Mouse (Mus musculus): Measurements from ENCODE around the gene Traf2. TPM values are rescaled to one million over a fixed set of nuclear protein-coding genes. Genes with fewer than 3 reads are reported as not detected.

The Traf2 gene
- polyA plus RNA-seq (2016; fragmentation: Nextera tagmentation; extraction: Ambion mirVana): 38.2 and 40.1 TPM in 2 replicates

GRCm38 (mm10) chr2:25546811-25547491, at the start of gene Traf2:
Gene Traf2 (minus strand): TSS chr2:25546940.
- DNase-seq (ENCODE audit: low spot score): peak; percentile 99
- no peaks in the 10 kb centered on the region for H3K9me3 ChIP-seq
- 4% methylated on average over 48 of the region's 48 CpGs for WGBS
- peak within 1 kb of the TSS; percentile 85 for H3K4me3 ChIP-seq
- H3K27ac ChIP-seq: peak within 1 kb of the TSS; percentile 95
- peaks cover 11% of the 10 kb centered on the region; the same call in 1 of the 2 replicates for H3K36me3 ChIP-seq
- peaks cover 34% of the 10 kb centered on the region for H3K4me1 ChIP-seq (replicated peaks)
- H3K27me3 ChIP-seq (ENCODE audit: insufficient read depth, poor library complexity, severe bottlenecking): no peaks in the 10 kb centered on the region

GRCm38 (mm10) chr2:25591863-25592262, 45.1 kb upstream of the Traf2 start:
- no peak for DNase-seq (ENCODE audit: low spot score)
- no peak overlapping the region for H3K4me3 ChIP-seq
- H3K27me3 ChIP-seq (ENCODE audit: insufficient read depth, poor library complexity, severe bottlenecking): no peaks in the 10 kb centered on the region
- H3K9me3 ChIP-seq: no peaks in the 10 kb centered on the region
- no peak overlapping the region for H3K27ac ChIP-seq
- 92% methylated on average over 2 of the region's 2 CpGs for WGBS
- H3K4me1 ChIP-seq (replicated peaks): no peaks in the 10 kb centered on the region
- peaks cover 94% of the 10 kb centered on the region for H3K36me3 ChIP-seq

GRCm38 (mm10) chr2:25588227-25588907, 41.6 kb upstream of the Traf2 start:
- Histone ChIP-seq H3K4me1 (replicated peaks) (peaks cover 3% of the 10 kb centered on the region; the same call in 1 of the 2 replicates), H3K27me3 (ENCODE audit: insufficient read depth, poor library complexity, severe bottlenecking) (no peaks in the 10 kb centered on the region), H3K9me3 (no peaks in the 10 kb centered on the region), H3K27ac (no peak overlapping the region), H3K36me3 (peaks cover 99% of the 10 kb centered on the region), H3K4me3 (no peak overlapping the region)
- no peak for DNase-seq (ENCODE audit: low spot score)
- 96% methylated on average over 8 of the region's 8 CpGs for WGBS

GRCm38 (mm10) chr2:25587290-25587689, 40.5 kb upstream of the Traf2 start:
- 90% methylated on average over 8 of the region's 8 CpGs for WGBS
- no peak overlapping the region for H3K27ac ChIP-seq
- H3K36me3 ChIP-seq: peaks cover 98% of the 10 kb centered on the region
- no peaks in the 10 kb centered on the region for H3K27me3 ChIP-seq (ENCODE audit: insufficient read depth, poor library complexity, severe bottlenecking)
- H3K4me3 ChIP-seq: no peak overlapping the region
- no peak for DNase-seq (ENCODE audit: low spot score)
- H3K4me1 ChIP-seq (replicated peaks): peaks cover 14% of the 10 kb centered on the region
- H3K9me3 ChIP-seq: no peaks in the 10 kb centered on the region

GRCm38 (mm10) chr2:25585601-25586000, 38.9 kb upstream of the Traf2 start:
- peaks cover 9% of the 10 kb centered on the region for H3K27me3 ChIP-seq (ENCODE audit: insufficient read depth, poor library complexity, severe bottlenecking)
- peaks cover 30% of the 10 kb centered on the region for H3K4me1 ChIP-seq (replicated peaks)
- H3K27ac ChIP-seq: no peak overlapping the region
- no peaks in the 10 kb centered on the region for H3K9me3 ChIP-seq
- no peak for DNase-seq (ENCODE audit: low spot score)
- no peak overlapping the region for H3K4me3 ChIP-seq
- peaks cover 81% of the 10 kb centered on the region for H3K36me3 ChIP-seq
- 91% methylated on average over 3 of the region's 3 CpGs for WGBS

GRCm38 (mm10) chr2:25584856-25585255, 38.1 kb upstream of the Traf2 start:
- Histone ChIP-seq H3K36me3 (peaks cover 73% of the 10 kb centered on the region), H3K27ac (no peak overlapping the region), H3K4me3 (no peak overlapping the region), H3K4me1 (replicated peaks) (peaks cover 33% of the 10 kb centered on the region), H3K9me3 (no peaks in the 10 kb centered on the region), H3K27me3 (ENCODE audit: insufficient read depth, poor library complexity, severe bottlenecking) (peaks cover 17% of the 10 kb centered on the region)
- DNase-seq (ENCODE audit: low spot score): no peak
- 87% methylated on average over 4 of the region's 4 CpGs for WGBS

GRCm38 (mm10) chr2:25584152-25584551, 37.4 kb upstream of the Traf2 start:
- Histone ChIP-seq H3K36me3 (peaks cover 66% of the 10 kb centered on the region), H3K27me3 (ENCODE audit: insufficient read depth, poor library complexity, severe bottlenecking) (peaks cover 24% of the 10 kb centered on the region), H3K9me3 (no peaks in the 10 kb centered on the region), H3K4me3 (no peak overlapping the region), H3K4me1 (replicated peaks) (peaks cover 40% of the 10 kb centered on the region), H3K27ac (no peak overlapping the region)
- 93% methylated on average over 3 of the region's 3 CpGs for WGBS
- no peak for DNase-seq (ENCODE audit: low spot score)

- no peak overlapping the region for H3K27ac ChIP-seq
- H3K36me3 ChIP-seq: peaks cover 62% of the 10 kb centered on the region
- peaks cover 45% of the 10 kb centered on the region for H3K4me1 ChIP-seq (replicated peaks)
- no peaks in the 10 kb centered on the region for H3K9me3 ChIP-seq
- WGBS: 85% methylated on average over 4 of the region's 4 CpGs
- no peak for DNase-seq (ENCODE audit: low spot score)
- H3K4me3 ChIP-seq: no peak overlapping the region
- peaks cover 30% of the 10 kb centered on the region for H3K27me3 ChIP-seq (ENCODE audit: insufficient read depth, poor library complexity, severe bottlenecking)
These were observed 36.8 kb upstream of the Traf2 start for GRCm38 (mm10) chr2:25583571-25583970.

GRCm38 (mm10) chr2:25583120-25583481, 36.4 kb upstream of the Traf2 start:
- Histone ChIP-seq H3K27me3 (ENCODE audit: insufficient read depth, poor library complexity, severe bottlenecking) (peaks cover 34% of the 10 kb centered on the region), H3K4me3 (no peak overlapping the region), H3K27ac (peak overlapping the region; percentile 29; the same call in 1 of the 2 replicates), H3K36me3 (peaks cover 57% of the 10 kb centered on the region), H3K4me1 (replicated peaks) (peaks cover 50% of the 10 kb centered on the region), H3K9me3 (no peaks in the 10 kb centered on the region)
- 91% methylated on average over 6 of the region's 6 CpGs for WGBS
- DNase-seq (ENCODE audit: low spot score): no peak

- H3K27me3 ChIP-seq (ENCODE audit: insufficient read depth, poor library complexity, severe bottlenecking): peaks cover 39% of the 10 kb centered on the region
- H3K36me3 ChIP-seq: peaks cover 52% of the 10 kb centered on the region
- no peaks in the 10 kb centered on the region for H3K9me3 ChIP-seq
- 62% methylated on average over 12 of the region's 12 CpGs for WGBS
- DNase-seq (ENCODE audit: low spot score): no peak
- H3K4me1 ChIP-seq (replicated peaks): peaks cover 55% of the 10 kb centered on the region
- H3K27ac ChIP-seq: peak overlapping the region; percentile 29; the same call in 1 of the 2 replicates
- H3K4me3 ChIP-seq: 0 out of 2 replicates have a peak overlapping the region, but pooled peaks have one; percentile 18
These were observed 35.9 kb upstream of the Traf2 start for GRCm38 (mm10) chr2:25582466-25583119.

GRCm38 (mm10) chr2:25581901-25582301, 35.2 kb upstream of the Traf2 start:
- peaks cover 62% of the 10 kb centered on the region for H3K4me1 ChIP-seq (replicated peaks)
- no peak overlapping the region for H3K27ac ChIP-seq
- peaks cover 45% of the 10 kb centered on the region for H3K36me3 ChIP-seq
- no peak for DNase-seq (ENCODE audit: low spot score)
- 32% methylated on average over 6 of the region's 6 CpGs for WGBS
- peaks cover 46% of the 10 kb centered on the region for H3K27me3 ChIP-seq (ENCODE audit: insufficient read depth, poor library complexity, severe bottlenecking)
- peak overlapping the region; percentile 46; the same call in 1 of the 2 replicates for H3K4me3 ChIP-seq
- H3K9me3 ChIP-seq: no peaks in the 10 kb centered on the region

- peak within 1 kb of the TSS; percentile 46 for H3K4me3 ChIP-seq
- 5% methylated on average over 19 of the region's 19 CpGs for WGBS
- H3K4me1 ChIP-seq (replicated peaks): peaks cover 67% of the 10 kb centered on the region
- peaks cover 52% of the 10 kb centered on the region for H3K27me3 ChIP-seq (ENCODE audit: insufficient read depth, poor library complexity, severe bottlenecking)
- H3K9me3 ChIP-seq: no peaks in the 10 kb centered on the region
- no peak within 1 kb of the TSS for H3K27ac ChIP-seq
- peak; percentile 63 for DNase-seq (ENCODE audit: low spot score)
- H3K36me3 ChIP-seq: peaks cover 40% of the 10 kb centered on the region
These were observed 34.6 kb upstream of the Traf2 start, which contains the start of gene Ajm1 for GRCm38 (mm10) chr2:25581294-25581864. Gene Ajm1 (minus strand): TSS chr2:25581757.

All from hindbrain, embryonic 10.5 days (tissue).